Mouse (Mus musculus): ENCODE measurements at regions not wholly inside any gene's neighbourhood (a gene's known extent, or its start where the extent isn't known, plus 50 kb on each side); places are given as distances from the start of the nearest gene placed in this dataset.

- peak in 1 of 2 experiments; percentile 27 for DNase-seq (ENCODE audit: low spot score in 2 of 2)
Observed at GRCm38 (mm10) chr13:101879561-101880081, 111.6 kb upstream of the Pik3r1 start.

GRCm38 (mm10) chr13:101883177-101883576, 115.2 kb upstream of the Pik3r1 start:
- DNase-seq (ENCODE audit: low spot score in 2 of 2) = no peak

GRCm38 (mm10) chr13:101884752-101885151, 116.7 kb upstream of the Pik3r1 start:
- no peak for DNase-seq (ENCODE audit: low spot score in 2 of 2)

GRCm38 (mm10) chr13:101891473-101891872, 123.5 kb upstream of the Pik3r1 start:
- DNase-seq (ENCODE audit: low spot score in 2 of 2) = no peak

- DNase-seq (ENCODE audit: low spot score in 2 of 2) = no peak
Observed at GRCm38 (mm10) chr13:101893035-101893600, 125.1 kb upstream of the Pik3r1 start.

GRCm38 (mm10) chr13:101895161-101895560, 127.1 kb upstream of the Pik3r1 start:
- DNase-seq (ENCODE audit: low spot score in 2 of 2) = no peak

GRCm38 (mm10) chr13:101895686-101896085, 127.7 kb upstream of the Pik3r1 start:
- no peak for DNase-seq (ENCODE audit: low spot score in 2 of 2)

- no peak for DNase-seq (ENCODE audit: low spot score in 2 of 2)
Observed at GRCm38 (mm10) chr13:101896946-101897345, 128.9 kb upstream of the Pik3r1 start.

GRCm38 (mm10) chr13:101902213-101902612, 134.2 kb upstream of the Pik3r1 start:
- no peak for DNase-seq (ENCODE audit: low spot score in 2 of 2)

GRCm38 (mm10) chr13:101905909-101906676, 138.1 kb upstream of the Pik3r1 start:
- DNase-seq (ENCODE audit: low spot score in 2 of 2) = no peak

- no peak for DNase-seq (ENCODE audit: low spot score in 2 of 2)
Observed at GRCm38 (mm10) chr13:101909026-101909425, 141.0 kb upstream of the Pik3r1 start.

- no peak for DNase-seq (ENCODE audit: low spot score in 2 of 2)
Observed at GRCm38 (mm10) chr13:101910687-101911086, 142.7 kb upstream of the Pik3r1 start.

GRCm38 (mm10) chr13:101914132-101914531, 146.1 kb upstream of the Pik3r1 start:
- DNase-seq (ENCODE audit: low spot score in 2 of 2) = no peak

GRCm38 (mm10) chr13:101914691-101915541, 146.9 kb upstream of the Pik3r1 start:
- no peak for DNase-seq (ENCODE audit: low spot score in 2 of 2)

- DNase-seq (ENCODE audit: low spot score in 2 of 2) = no peak
Observed at GRCm38 (mm10) chr13:101915542-101915941, 147.5 kb upstream of the Pik3r1 start.

- peak in 1 of 2 experiments; percentile 12 for DNase-seq (ENCODE audit: low spot score in 2 of 2)
Observed at GRCm38 (mm10) chr13:101915948-101916594, 148.1 kb upstream of the Pik3r1 start.

- DNase-seq (ENCODE audit: low spot score in 2 of 2) = no peak
Observed at GRCm38 (mm10) chr13:101916876-101917275, 148.9 kb upstream of the Pik3r1 start.

- no peak for DNase-seq (ENCODE audit: low spot score in 2 of 2)
Observed at GRCm38 (mm10) chr13:101918185-101918584, 150.2 kb upstream of the Pik3r1 start.

- no peak for DNase-seq (ENCODE audit: low spot score in 2 of 2)
Observed at GRCm38 (mm10) chr13:101919266-101919665, 151.2 kb upstream of the Pik3r1 start.

- no peak for DNase-seq (ENCODE audit: low spot score in 2 of 2)
Observed at GRCm38 (mm10) chr13:101920384-101920783, 152.4 kb upstream of the Pik3r1 start.

GRCm38 (mm10) chr13:101924637-101925036, 156.6 kb upstream of the Pik3r1 start:
- no peak for DNase-seq (ENCODE audit: low spot score in 2 of 2)

GRCm38 (mm10) chr13:101931264-101931663, 163.2 kb upstream of the Pik3r1 start:
- DNase-seq (ENCODE audit: low spot score in 2 of 2) = no peak
